Mouse (Mus musculus) kidney, embryonic 14.5 days (tissue): ENCODE results near the gene Cct6b. TPM values are rescaled to one million over a fixed set of nuclear protein-coding genes. Genes with fewer than 3 reads are reported as not detected.

Source experiments
- ATAC-seq: fragments of 200-750 bp; cut with Nextera tagmentation; 2 replicates; pipeline ENCODE4 v1.8.0; 2017; ENCODE audit warnings: moderate number of reproducible peaks, mild to moderate bottlenecking, moderate TSS enrichment, moderate library complexity; ENCODE audit not compliant: low FRiP score, low TSS enrichment
- H3K27ac ChIP-seq: fragments of 300-500 bp; sonication (generic); 2 replicates; pipeline ENCODE4 v1.5.1; 2014; ENCODE audit warnings: low read depth, mild to moderate bottlenecking, low read length, moderate library complexity, mixed read lengths
- H3K27me3 ChIP-seq: fragments of 300-500 bp; sonication (generic); 2 replicates; pipeline ENCODE4 v1.6.1; 2014; ENCODE audit warnings: mild to moderate bottlenecking, low read length; ENCODE audit not compliant: control insufficient read depth, insufficient read depth
- H3K36me3 ChIP-seq: fragments of 300-500 bp; sonication (generic); 2 replicates; pipeline ENCODE4 v1.6.1; 2014; ENCODE audit warnings: low read length, mixed read lengths; ENCODE audit not compliant: control insufficient read depth, insufficient read depth
- H3K4me1 ChIP-seq: fragments of 300-500 bp; sonication (generic); 2 replicates; pipeline ENCODE4 v1.6.1; 2014; ENCODE audit warnings: low read length, mixed read lengths; ENCODE audit not compliant: control insufficient read depth, insufficient read depth
- H3K4me2 ChIP-seq: fragments of 300-500 bp; sonication (generic); replicated peaks from 2 replicates; pipeline ENCODE4 v1.6.1; 2014; ENCODE audit warnings: low read depth, mild to moderate bottlenecking, low read length
- H3K4me3 ChIP-seq: fragments of 300-500 bp; sonication (generic); 2 replicates; pipeline ENCODE4 v1.5.1; 2014; ENCODE audit warnings: mild to moderate bottlenecking, low read length
- H3K9ac ChIP-seq: fragments of 300-500 bp; sonication (generic); 2 replicates; pipeline ENCODE4 v1.6.1; 2014; ENCODE audit warnings: low read depth, mild to moderate bottlenecking, low read length, moderate library complexity
- H3K9me3 ChIP-seq: fragments of 300-500 bp; sonication (generic); 2 replicates; pipeline ENCODE4 v1.6.1; 2016; ENCODE audit warnings: low read length; ENCODE audit not compliant: control insufficient read depth
- WGBS: fragments of 180-500 bp; shearing (Covaris S2); extraction: QIAGEN DNeasy Blood & Tissue Kit; methylation state at CpG from one replicate; pipeline ENCODE4 v1.1.7; 2014; 5-methylcytosine and 5-hydroxymethylcytosine counted together
- polyA plus RNA-seq: library from polyadenylated mRNA; unstranded; fragments of >200 nt; fragmentation: Nextera tagmentation; extraction: Ambion mirVana; gene quantifications from 2 replicates; pipeline ENCODE4 v1.2.1, GENCODE M21; 2014

Gene Cct6b
- polyA plus RNA-seq: 0.21 and 0.31 TPM in 2 replicates

DNA sequence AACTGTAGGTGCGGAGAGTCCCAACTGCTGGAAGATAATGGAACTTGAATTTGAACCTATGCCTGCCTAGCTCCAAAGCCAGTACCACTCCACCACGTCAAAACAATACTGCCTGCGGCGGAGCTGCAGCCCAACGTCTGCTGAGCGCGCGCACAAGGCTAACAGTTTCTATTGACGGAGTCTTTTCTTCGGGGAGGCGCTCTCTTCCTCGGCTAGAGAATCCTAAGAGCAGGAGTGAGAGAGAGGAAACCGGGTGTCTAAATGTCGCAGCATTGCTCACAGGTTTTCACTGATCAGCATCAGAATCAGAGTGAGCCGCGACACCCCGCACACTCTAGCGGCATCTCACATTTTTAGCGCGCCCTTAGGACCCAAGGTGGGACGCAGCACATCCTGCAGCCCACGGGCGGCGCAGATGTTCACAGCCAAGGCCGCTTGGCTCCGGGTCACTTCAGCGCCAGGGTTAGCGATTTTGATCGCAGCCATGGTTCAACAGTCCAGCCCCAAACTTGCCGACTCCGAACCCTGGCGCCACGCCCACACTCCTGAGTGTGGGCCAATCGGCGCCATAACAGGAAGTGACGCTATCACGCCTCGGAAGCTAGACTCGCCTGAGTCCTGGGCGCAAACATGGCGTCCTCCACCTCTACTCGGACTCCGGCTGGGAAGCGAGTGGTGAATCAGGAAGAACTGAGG lies at the start of gene Cct6b, which contains the start of gene Zfp830:
TSS of gene Cct6b (minus strand) at position 580 of the 696 bp plus-strand sequence.
TSS of gene Zfp830 (plus strand) at position 604 of the 696 bp plus-strand sequence.
- Histone ChIP-seq H3K4me2 (peak within 1 kb of the TSS; percentile 89), H3K27me3 (no peaks in the 10 kb centered on the region), H3K27ac (peak within 1 kb of the TSS; percentile 97), H3K36me3 (peaks cover 8% of the 10 kb centered on the region; the same call in 1 of the 2 replicates), H3K4me3 (peak within 1 kb of the TSS; percentile 99), H3K9ac (peak within 1 kb of the TSS; percentile 89), H3K4me1 (peaks cover 15% of the 10 kb centered on the region), H3K9me3 (peaks cover 5% of the 10 kb centered on the region; the same call in 1 of the 2 replicates)
- WGBS: under 1% methylated on average over 44 of the region's 44 CpGs
- ATAC-seq: peak; percentile 99

DNA sequence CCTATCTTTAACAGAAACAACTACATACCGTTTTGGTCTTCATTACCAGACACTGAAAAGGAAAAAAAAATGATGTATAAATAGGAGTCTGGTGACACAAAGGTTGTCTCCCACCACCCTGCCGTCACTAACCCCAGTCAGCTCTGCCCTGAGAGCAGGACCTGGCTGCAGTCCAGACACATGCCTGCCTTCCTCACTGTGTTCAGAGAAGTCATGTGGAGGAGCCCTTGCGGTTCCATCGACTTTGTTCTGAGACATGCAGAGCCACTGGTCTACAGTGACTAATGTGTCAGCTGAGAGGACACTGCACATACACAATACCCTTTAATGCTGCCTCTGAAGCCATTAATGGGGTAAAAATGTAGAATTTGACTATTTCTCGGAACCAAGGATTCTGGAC lies 44.4 kb upstream of the Cct6b start:
- 76% methylated on average over 5 of the region's 5 CpGs for WGBS
- Histone ChIP-seq H3K4me1 (peaks cover 12% of the 10 kb centered on the region), H3K9me3 (no peaks in the 10 kb centered on the region), H3K36me3 (peaks cover 11% of the 10 kb centered on the region), H3K4me2 (no peak overlapping the region), H3K27me3 (no peaks in the 10 kb centered on the region), H3K9ac (no peak overlapping the region), H3K4me3 (no peak overlapping the region), H3K27ac (no peak overlapping the region)
- no peak for ATAC-seq

DNA sequence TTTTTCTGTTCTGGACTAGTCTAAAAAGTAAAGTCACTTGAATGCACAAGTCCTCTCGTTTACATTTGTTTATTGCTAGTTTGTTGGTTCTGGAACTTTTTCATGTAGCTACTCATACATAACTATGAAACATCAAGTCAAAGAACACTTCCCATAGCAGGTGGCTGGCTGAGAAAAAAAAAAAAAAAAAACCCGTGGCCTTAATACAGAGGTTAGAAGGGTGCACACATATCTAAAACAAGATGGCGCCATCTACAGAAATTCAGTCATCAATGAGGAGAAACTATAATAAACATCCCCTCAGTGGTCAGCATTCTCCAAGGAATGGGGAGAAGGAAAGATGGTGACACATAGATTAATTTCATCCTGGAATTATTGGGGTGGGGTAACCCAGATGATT lies 43.2 kb upstream of the Cct6b start:
- Histone ChIP-seq H3K36me3 (peaks cover 22% of the 10 kb centered on the region), H3K4me3 (no peak overlapping the region), H3K27ac (no peak overlapping the region), H3K9me3 (no peaks in the 10 kb centered on the region), H3K4me1 (peaks cover under 1% of the 10 kb centered on the region; the same call in 1 of the 2 replicates), H3K4me2 (no peak overlapping the region), H3K9ac (no peak overlapping the region), H3K27me3 (no peaks in the 10 kb centered on the region)
- WGBS: 83% methylated on average over 3 of the region's 3 CpGs
- no peak for ATAC-seq

DNA sequence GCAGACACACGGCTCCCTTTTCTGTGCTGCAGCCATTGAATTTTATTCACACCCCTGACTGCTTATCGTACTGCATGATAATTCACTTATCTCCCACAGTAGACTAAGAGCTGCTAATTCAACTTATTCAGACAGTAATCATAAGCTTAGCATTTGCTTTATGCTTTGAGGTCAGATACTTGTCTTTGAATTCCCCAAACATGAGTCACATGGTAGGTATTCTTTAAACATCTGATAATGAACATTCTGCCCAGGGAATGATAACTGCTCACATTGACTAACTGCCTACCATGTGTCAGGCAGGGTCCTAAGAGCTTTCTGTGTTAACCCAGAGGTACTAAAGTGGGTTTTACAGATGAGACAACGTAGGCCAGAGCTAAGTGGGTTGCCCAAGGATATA lies 42.5 kb upstream of the Cct6b start:
- peaks cover 29% of the 10 kb centered on the region for H3K36me3 ChIP-seq
- 88% methylated on average over 3 of the region's 3 CpGs for WGBS

DNA sequence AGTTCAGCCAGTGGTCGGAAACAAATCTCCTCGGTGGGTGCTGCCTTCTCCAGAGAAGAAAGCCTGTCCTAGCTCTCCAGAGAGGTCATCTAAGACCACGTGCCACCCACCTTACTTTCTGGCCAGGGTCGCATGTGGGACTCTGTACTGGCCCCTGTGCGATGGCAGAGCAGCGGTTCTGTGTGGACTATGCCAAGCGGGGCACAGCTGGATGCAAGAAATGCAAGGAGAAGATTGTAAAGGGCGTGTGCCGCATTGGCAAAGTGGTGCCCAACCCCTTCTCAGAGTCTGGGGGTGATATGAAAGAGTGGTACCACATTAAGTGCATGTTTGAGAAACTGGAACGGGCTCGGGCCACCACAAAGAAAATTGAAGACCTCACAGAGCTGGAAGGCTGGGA lies 19.3 kb upstream of the Cct6b start:
- ATAC-seq: no peak
- WGBS: 94% methylated on average over 11 of the region's 11 CpGs

More for the DNA sequence above, 42.5 kb upstream of the Cct6b start:
- no peaks in the 10 kb centered on the region for H3K4me1 ChIP-seq
- H3K4me2 ChIP-seq: no peak overlapping the region
- ATAC-seq: no peak
- no peaks in the 10 kb centered on the region for H3K27me3 ChIP-seq
- H3K9me3 ChIP-seq: no peaks in the 10 kb centered on the region
- H3K4me3 ChIP-seq: no peak overlapping the region
- H3K9ac ChIP-seq: no peak overlapping the region
- no peak overlapping the region for H3K27ac ChIP-seq

DNA sequence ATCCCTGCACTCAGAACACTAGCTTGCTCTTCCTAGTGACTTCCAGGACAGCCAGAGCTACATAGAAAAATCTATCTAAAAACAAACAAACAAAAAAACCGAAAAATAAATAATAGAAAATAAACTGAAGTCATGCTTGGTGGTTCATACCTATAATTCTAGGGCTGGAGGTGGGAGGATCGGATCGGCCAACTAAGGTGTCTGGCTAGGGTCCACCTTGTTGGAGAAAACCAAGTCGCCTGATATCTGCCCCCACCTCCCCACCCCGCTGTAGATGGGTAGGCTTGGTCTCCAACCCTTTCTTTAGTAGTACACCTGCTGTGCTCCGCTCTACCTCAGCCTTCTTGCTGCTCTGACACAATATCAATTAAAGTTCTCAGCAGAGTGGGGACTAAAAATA lies 18.1 kb upstream of the Cct6b start:
- Histone ChIP-seq H3K27me3 (no peaks in the 10 kb centered on the region), H3K9ac (peak overlapping the region; percentile 96), H3K36me3 (peaks cover 39% of the 10 kb centered on the region; the same call in 1 of the 2 replicates), H3K4me2 (peak overlapping the region; percentile 53), H3K4me3 (peak overlapping the region; percentile 82), H3K9me3 (no peaks in the 10 kb centered on the region), H3K27ac (no peak overlapping the region), H3K4me1 (peaks cover 8% of the 10 kb centered on the region; the same call in 1 of the 2 replicates)
- ATAC-seq: no peak
- 44% methylated on average over 6 of the region's 6 CpGs for WGBS

More for the DNA sequence above, 19.3 kb upstream of the Cct6b start:
- Histone ChIP-seq H3K4me2 (no peak overlapping the region), H3K9me3 (no peaks in the 10 kb centered on the region), H3K27me3 (no peaks in the 10 kb centered on the region), H3K4me1 (peaks cover 8% of the 10 kb centered on the region; the same call in 1 of the 2 replicates), H3K9ac (no peak overlapping the region), H3K4me3 (no peak overlapping the region), H3K27ac (no peak overlapping the region), H3K36me3 (peaks cover 50% of the 10 kb centered on the region)

DNA sequence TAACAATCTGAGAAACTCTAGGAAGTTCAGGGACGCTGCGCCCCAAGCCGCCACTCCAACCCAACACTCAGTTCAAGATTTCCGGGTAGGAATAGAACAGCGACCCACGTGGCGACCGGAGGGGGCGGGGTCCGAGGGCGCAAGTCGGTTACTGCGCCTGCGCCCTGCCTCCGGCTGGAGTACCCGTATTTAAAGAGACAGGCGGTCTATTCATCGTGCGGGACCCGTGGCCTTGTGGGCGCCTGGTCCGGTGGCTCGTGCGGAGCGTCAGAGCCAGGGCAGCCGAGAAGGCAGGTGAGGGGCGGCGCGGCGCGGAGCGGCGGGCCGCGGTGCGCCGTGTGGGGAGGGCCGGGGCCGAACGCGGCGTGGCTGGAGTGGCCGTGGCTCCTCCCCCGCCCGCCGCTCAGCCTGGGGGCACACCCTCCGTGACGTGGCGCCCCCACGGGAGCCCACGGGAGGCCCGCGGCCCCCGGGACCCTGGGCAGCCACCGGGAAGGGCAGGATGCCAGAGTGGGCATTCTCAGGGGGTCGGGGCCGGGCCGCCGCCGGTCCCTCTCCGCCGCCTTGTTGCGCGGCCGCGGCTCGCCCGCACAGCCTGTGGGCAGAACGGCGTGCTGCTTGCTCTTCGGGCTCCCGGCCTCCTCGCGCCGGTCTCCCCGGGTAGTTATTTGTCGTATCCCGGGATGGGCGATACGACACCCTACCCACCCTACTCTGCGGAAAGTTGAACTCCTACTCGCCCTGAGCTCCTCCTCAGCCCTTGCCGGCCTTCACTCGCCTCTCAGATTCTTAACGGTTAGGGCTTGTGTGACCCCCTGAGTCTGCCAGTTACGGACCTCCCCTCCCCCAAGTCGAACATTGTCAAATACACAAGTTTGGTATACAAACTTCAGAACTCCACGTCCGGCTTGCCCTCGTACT lies 17.1 kb upstream of the Cct6b start, which contains the start of gene Lig3:
TSS of gene Lig3 (plus strand) at position 126 of the 921 bp plus-strand sequence.
- Histone ChIP-seq H3K36me3 (peaks cover 32% of the 10 kb centered on the region; the same call in 1 of the 2 replicates), H3K4me1 (peaks cover 8% of the 10 kb centered on the region; the same call in 1 of the 2 replicates), H3K27ac (peak within 1 kb of the TSS; percentile 88), H3K9ac (peak within 1 kb of the TSS; percentile 96), H3K4me2 (peak within 1 kb of the TSS; percentile 73), H3K4me3 (peak within 1 kb of the TSS; percentile 82), H3K27me3 (no peaks in the 10 kb centered on the region), H3K9me3 (no peaks in the 10 kb centered on the region)
- under 1% methylated on average over 79 of the region's 90 CpGs for WGBS
- ATAC-seq: peak; percentile 96

DNA sequence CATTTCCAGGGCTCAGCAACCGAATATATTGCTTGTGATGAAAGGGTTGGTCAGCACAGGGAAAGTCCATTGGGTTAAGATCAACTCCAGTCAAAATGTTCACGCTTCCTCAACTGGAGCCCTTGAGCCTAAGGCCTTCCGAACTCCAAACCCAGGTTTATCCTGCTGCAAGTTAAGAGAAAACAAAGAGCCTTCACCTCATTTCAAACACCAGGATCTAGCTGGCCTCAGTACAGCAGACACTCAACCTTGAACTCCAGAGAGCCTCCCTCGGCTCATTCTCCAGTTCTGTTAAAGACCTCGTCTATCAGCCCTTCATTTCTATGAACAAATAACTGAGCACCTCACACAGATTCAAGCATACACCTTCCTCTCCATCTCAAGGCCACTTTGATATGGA lies 16.0 kb upstream of the Cct6b start:
- Histone ChIP-seq H3K9ac (peak overlapping the region; percentile 96), H3K27ac (no peak overlapping the region), H3K9me3 (no peaks in the 10 kb centered on the region), H3K4me1 (peaks cover 8% of the 10 kb centered on the region; the same call in 1 of the 2 replicates), H3K4me3 (peak overlapping the region; percentile 82), H3K36me3 (peaks cover 20% of the 10 kb centered on the region; the same call in 1 of the 2 replicates), H3K4me2 (peak overlapping the region; percentile 73), H3K27me3 (no peaks in the 10 kb centered on the region)
- WGBS: 49% methylated on average over 5 of the region's 5 CpGs
- ATAC-seq: no peak
